Mouse (Mus musculus) MEL (cell line): Measurements from ENCODE around the gene Myom1. TPM values are rescaled to one million over a fixed set of nuclear protein-coding genes. Genes with fewer than 3 reads are reported as not detected.

Experiments
- DNase-seq: peaks from one replicate; pipeline ENCODE4 v3.0.0; 2011; ENCODE audit warnings: low read depth, low spot score
- H3K27ac ChIP-seq: 2 replicates; pipeline ENCODE4 v1.5.1; 2012; ENCODE audit warnings: low read depth, mild to moderate bottlenecking, control low read depth, low read length, moderate library complexity; ENCODE audit not compliant: control insufficient read depth
- H3K27me3 ChIP-seq, 2 experiments: fragments of 150-350 bp in 1 of 2; sonication (generic) in 1 of 2; 2 replicates each; pipeline ENCODE4 v1.6.1; 2012; ENCODE audit warnings: low read length in 2 of 2, mild to moderate bottlenecking in 2 of 2, improper control_type of control experiment in 1 of 2, moderate library complexity in 1 of 2; ENCODE audit not compliant: insufficient read depth in 2 of 2, control insufficient read depth in 1 of 2
- H3K36me3 ChIP-seq, 2 experiments: 2 replicates each; pipeline ENCODE4 v1.6.1; 2012 to 2014; ENCODE audit warnings: low read length in 2 of 2, improper control_type of control experiment in 1 of 2, inconsistent platforms in 1 of 2, mild to moderate bottlenecking in 1 of 2; ENCODE audit not compliant: insufficient read depth in 2 of 2, control insufficient read depth in 1 of 2
- H3K4me1 ChIP-seq, 2 experiments: fragments of 150-350 bp in 1 of 2; sonication (generic) in 1 of 2; 2 replicates each; pipeline ENCODE4 v1.6.1; 2012; ENCODE audit warnings: low read length in 2 of 2, improper control_type of control experiment in 1 of 2, mild to moderate bottlenecking in 1 of 2; ENCODE audit not compliant: insufficient read depth in 2 of 2, control insufficient read depth in 1 of 2
- H3K4me3 ChIP-seq, 2 experiments: fragments of 150-350 bp in 1 of 2; sonication (generic) in 1 of 2; 2 replicates each; pipeline ENCODE4 v1.5.1; 2012; ENCODE audit warnings: low read depth in 2 of 2, low read length in 2 of 2, mild to moderate bottlenecking in 2 of 2, moderate library complexity in 2 of 2, control low read depth in 1 of 2, improper control_type of control experiment in 1 of 2; ENCODE audit not compliant: control insufficient read depth in 1 of 2, insufficient read depth in 1 of 2
- H3K79me2 ChIP-seq: 2 replicates; pipeline ENCODE4 v1.6.1; 2012; ENCODE audit warnings: mild to moderate bottlenecking, low read length, moderate library complexity; ENCODE audit not compliant: control insufficient read depth, poor library complexity, insufficient read depth
- H3K9ac ChIP-seq: 2 replicates; pipeline ENCODE4 v1.6.1; 2012; ENCODE audit warnings: low read depth, mild to moderate bottlenecking, control low read depth, low read length, moderate library complexity; ENCODE audit not compliant: control insufficient read depth, poor library complexity, severe bottlenecking
- H3K9me3 ChIP-seq: fragments of 150-350 bp; sonication (generic); replicated peaks from 2 replicates; pipeline ENCODE4 v1.6.1; 2012; ENCODE audit warnings: mild to moderate bottlenecking, low read length, improper control_type of control experiment, moderate library complexity; ENCODE audit not compliant: insufficient read depth
- E2F4 ChIP-seq: IDR thresholded peaks from 2 replicates; pipeline ENCODE4 v1.6.1; 2011; ENCODE audit warnings: low read depth, low read length, improper control_type of control experiment, borderline replicate concordance
- EP300 ChIP-seq, 2 experiments: IDR thresholded peaks; 2 replicates each; pipeline ENCODE4 v1.6.1; 2011; ENCODE audit warnings: improper control_type of control experiment in 2 of 2, low read length in 2 of 2, low read depth in 1 of 2, mild to moderate bottlenecking in 1 of 2
- ETS1 ChIP-seq: IDR thresholded peaks from 2 replicates; pipeline ENCODE4 v1.6.1; 2012; ENCODE audit warnings: low read depth, mild to moderate bottlenecking, inconsistent platforms, low read length, improper control_type of control experiment, moderate library complexity
- GABPA ChIP-seq: IDR thresholded peaks from 2 replicates; pipeline ENCODE4 v1.6.1; 2012; ENCODE audit warnings: low read depth, mild to moderate bottlenecking, inconsistent platforms, low read length, improper control_type of control experiment, moderate library complexity
- GATA1 ChIP-seq: IDR thresholded peaks from 2 replicates; pipeline ENCODE4 v1.6.1; 2011; ENCODE audit warnings: low read depth, low read length, improper control_type of control experiment
- JUND ChIP-seq: IDR thresholded peaks from 2 replicates; pipeline ENCODE4 v1.6.1; 2011; ENCODE audit warnings: low read depth, mild to moderate bottlenecking, improper control_type of control experiment, low read length
- MEF2A ChIP-seq: IDR thresholded peaks from 2 replicates; pipeline ENCODE4 v1.6.1; 2014; ENCODE audit warnings: low read depth, mild to moderate bottlenecking, inconsistent platforms, low read length, improper control_type of control experiment; ENCODE audit not compliant: poor library complexity, insufficient replicate concordance, severe bottlenecking; ENCODE audit errors: extremely low read depth
- NELFE ChIP-seq: IDR thresholded peaks from 2 replicates; pipeline ENCODE4 v1.6.1; 2011; ENCODE audit warnings: low read depth, low read length, improper control_type of control experiment
- RAD21 ChIP-seq: IDR thresholded peaks from 2 replicates; pipeline ENCODE4 v1.6.1; 2011; ENCODE audit warnings: mild to moderate bottlenecking, low read depth, low read length, improper control_type of control experiment
- USF2 ChIP-seq, 2 experiments: IDR thresholded peaks; 2 replicates each; pipeline ENCODE4 v1.6.1; 2011 to 2012; ENCODE audit warnings: improper control_type of control experiment in 2 of 2, low read length in 2 of 2, borderline replicate concordance in 1 of 2, inconsistent platforms in 1 of 2, low read depth in 1 of 2, mild to moderate bottlenecking in 1 of 2; ENCODE audit not compliant: insufficient read depth in 1 of 2
- ZC3H11A ChIP-seq: IDR thresholded peaks from 2 replicates; pipeline ENCODE4 v1.6.1; 2012; ENCODE audit warnings: low read depth, mild to moderate bottlenecking, inconsistent platforms, low read length, improper control_type of control experiment
- ZKSCAN1 ChIP-seq: IDR thresholded peaks from 2 replicates; pipeline ENCODE4 v1.6.1; 2012; ENCODE audit warnings: low read depth, mild to moderate bottlenecking, inconsistent platforms, low read length, improper control_type of control experiment, moderate library complexity
- polyA plus RNA-seq, 2 experiments: library from polyadenylated mRNA; stranded (reverse) in 1 of 2; unstranded in 1 of 2; fragments of >175 nt in 1 of 2; fragments of >200 nt in 1 of 2; gene quantifications; 2 replicates each; pipeline versions ENCODE4 v1.2.1 to v1.2.4; 2012; ENCODE audit warnings: low replicate concordance in 2 of 2, low read depth in 1 of 2; ENCODE audit not compliant: insufficient read length in 2 of 2, insufficient read depth in 1 of 2, missing spikeins in 1 of 2
- total RNA-seq: library from RNA; depleted of rRNA; stranded (reverse); fragments of 300-350 nt; gene quantifications from 2 replicates; pipeline ENCODE4 v1.2.3, GENCODE M21; 2012

Myom1 gene
- total and polyA plus RNA-seq, 3 experiments: 0.65 to 0.79 TPM; not detected in 1

GRCm38 (mm10) chr17:71098606-71099005 is 96.2 kb downstream of the Myom1 start:
- Histone ChIP-seq H3K9me3 (no peaks in the 10 kb centered on the region), H3K27ac (no peak overlapping the region), H3K36me3 (no peaks in the 10 kb centered on the region), H3K9ac (no peak overlapping the region), H3K4me1 (0 out of 4 replicates have a peak, but pooled peaks cover 0 to 7% of the 10 kb centered on the region in 2 experiments), H3K4me3 (no peak overlapping the region), H3K79me2 (no peaks in the 10 kb centered on the region), H3K27me3 (no peaks in the 10 kb centered on the region)
- no peak for TF ChIP-seq ZC3H11A
- no peak for DNase-seq

- H3K4me3 ChIP-seq: no peak overlapping the region
- H3K27me3 ChIP-seq: no peaks in the 10 kb centered on the region
- DNase-seq: no peak
- H3K9me3 ChIP-seq: no peaks in the 10 kb centered on the region
- H3K9ac ChIP-seq: no peak overlapping the region
- no peaks in the 10 kb centered on the region for H3K79me2 ChIP-seq
- H3K4me1 ChIP-seq: 0 out of 4 replicates have a peak, but pooled peaks cover 0 to 7% of the 10 kb centered on the region in 2 experiments
- TF ChIP-seq ETS1 (no peak), GATA1 (no peak), GABPA (no peak), MEF2A (no peak), RAD21 (no peak), USF2 (IDR thresholded peaks at IDR 0.05; ENCODE audit: borderline replicate concordance in 1 of 2, insufficient read depth in 1 of 2, low read depth in 1 of 2, low read length in 2 of 2) (no peak), EP300 (IDR thresholded peaks at IDR 0.05; ENCODE audit: low read depth in 1 of 2, low read length in 2 of 2) (no peak), JUND (no peak), ZKSCAN1 (no peak)
- TF ChIP-seq, all 39 proteins: peak for 0
- no peak overlapping the region for H3K27ac ChIP-seq
- no peaks in the 10 kb centered on the region for H3K36me3 ChIP-seq
These were observed 100.4 kb downstream of the Myom1 start for GRCm38 (mm10) chr17:71102571-71103551.

GRCm38 (mm10) chr17:71105297-71105696 is 102.9 kb downstream of the Myom1 start:
- H3K4me3 ChIP-seq: no peak overlapping the region
- H3K27me3 ChIP-seq: no peaks in the 10 kb centered on the region
- H3K36me3 ChIP-seq: no peaks in the 10 kb centered on the region
- H3K9ac ChIP-seq: no peak overlapping the region
- TF ChIP-seq E2F4: no peak
- no peak for TF ChIP-seq NELFE
- no peak overlapping the region for H3K27ac ChIP-seq
- H3K9me3 ChIP-seq: no peaks in the 10 kb centered on the region
- H3K79me2 ChIP-seq: no peaks in the 10 kb centered on the region
- no peak for DNase-seq
- H3K4me1 ChIP-seq: 0 out of 4 replicates have a peak, but pooled peaks cover 0 to 7% of the 10 kb centered on the region in 2 experiments
